Comparison of ENCODE assay signal across 17 mouse cellular contexts in the genomic region with DNA sequence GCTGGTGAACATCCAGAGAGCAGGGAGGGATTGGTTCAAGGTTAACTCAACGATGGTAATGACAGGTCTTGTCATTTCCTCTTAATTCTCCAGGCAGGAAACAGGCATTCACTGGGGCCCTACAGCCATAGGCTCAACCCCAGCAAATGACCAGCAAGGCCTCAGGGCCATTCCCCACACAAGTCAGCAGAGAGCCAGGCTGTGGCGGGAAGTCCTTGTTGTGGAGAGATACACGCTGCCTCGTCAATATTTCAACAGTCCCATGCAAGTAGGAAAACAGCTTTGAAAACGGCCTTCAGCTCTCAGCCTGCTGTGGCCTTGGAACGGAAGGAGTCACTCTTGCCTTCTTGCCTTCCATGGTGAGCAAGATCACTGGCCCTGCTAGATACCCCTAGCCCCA. TPM values are rescaled to one million over a fixed set of nuclear protein-coding genes. Genes with fewer than 3 reads are reported as not detected.
DNase-seq lines count a peak whose midpoint lies in the region; ATAC-seq and TF ChIP-seq lines count a peak whose summit lies in the region.
"Had no signal": no experiment of that assay in that cellular context is flagged by ENCODE, and none has a peak within 500 bp of the region (broad histone marks: within the 10 kb centered on the region; RNA-seq: fewer than 3 reads in every experiment).

No protein-coding gene starts in this region.

- peak overlapping the region; percentile 23 for H3K4me2 ChIP-seq in heart, embryonic 13.5 days
- no peak overlapping the region for H3K4me2 ChIP-seq in lung, embryonic 14.5 days
- no peak overlapping the region for H3K4me2 ChIP-seq in intestine, embryonic 15.5 days (replicated peaks)
- H3K4me2 ChIP-seq: embryonic facial prominence, embryonic 15.5 days; forebrain, embryonic 12.5 days; hindbrain, embryonic 13.5 days had no signal

- no peak for DNase-seq in heart, postnatal 10 days
- DNase-seq in lung, embryonic 14.5 days, result no peak
- DNase-seq in lung, postnatal 36 days, result no peak
- DNase-seq in adrenal gland, postnatal 14 days, result peak; percentile 78
- no peak for DNase-seq in thymus, postnatal 4 days
- DNase-seq in right cerebral cortex, postnatal 10 days (ENCODE audit: low spot score in 2 of 2), result no peak
- DNase-seq: cerebellum, adult 2 months; kidney, adult 18-20 months; thymus, postnatal 14 days had no signal

- ATAC-seq in heart, embryonic 13.5 days (ENCODE audit: extremely low read depth, insufficient number of reproducible peaks, low FRiP score, low TSS enrichment), result no peak
- no peak for ATAC-seq in lung, embryonic 14.5 days (ENCODE audit: insufficient read depth)
- ATAC-seq in intestine, embryonic 15.5 days, result no peak

- intact Hi-C loops in heart, postnatal 10 days (cut with DNase I), result no loop called here

- no peak for TF ChIP-seq CTCF in lung, embryonic 14.5 days (IDR thresholded peaks at IDR 0.05; ENCODE audit: low read depth)

- peak overlapping the region; percentile 65 for H3K9ac ChIP-seq in heart, embryonic 13.5 days
- H3K9ac ChIP-seq in lung, embryonic 14.5 days, result no peak overlapping the region
- no peak overlapping the region for H3K9ac ChIP-seq in intestine, embryonic 15.5 days
- H3K9ac ChIP-seq: embryonic facial prominence, embryonic 15.5 days; forebrain, embryonic 12.5 days; hindbrain, embryonic 13.5 days had no signal

- H3K4me3 ChIP-seq in heart, embryonic 13.5 days, result peak overlapping the region; percentile 3; the same call in 1 of the 2 replicates
- H3K4me3 ChIP-seq in lung, embryonic 14.5 days (ENCODE audit: low read depth, low read length), result no peak overlapping the region
- no peak overlapping the region for H3K4me3 ChIP-seq in intestine, embryonic 15.5 days (replicated peaks)
- H3K4me3 ChIP-seq: embryonic facial prominence, embryonic 15.5 days; forebrain, embryonic 12.5 days; hindbrain, embryonic 13.5 days; layer of hippocampus, adult 2 months; left cerebral cortex, adult 2 months had no signal

- H3K9me3 ChIP-seq in heart, embryonic 13.5 days, result no peaks in the 10 kb centered on the region
- no peaks in the 10 kb centered on the region for H3K9me3 ChIP-seq in lung, embryonic 14.5 days (ENCODE audit: low read depth, low read length)
- no peaks in the 10 kb centered on the region for H3K9me3 ChIP-seq in intestine, embryonic 15.5 days
- H3K9me3 ChIP-seq: embryonic facial prominence, embryonic 15.5 days; forebrain, embryonic 12.5 days; hindbrain, embryonic 13.5 days had no signal

- H3K36me3 ChIP-seq in heart, embryonic 13.5 days, result peaks cover 39% of the 10 kb centered on the region
- peaks cover 12% of the 10 kb centered on the region for H3K36me3 ChIP-seq in lung, embryonic 14.5 days (ENCODE audit: insufficient read depth)
- H3K36me3 ChIP-seq in intestine, embryonic 15.5 days, result no peaks in the 10 kb centered on the region
- H3K36me3 ChIP-seq: forebrain, embryonic 12.5 days; hindbrain, embryonic 13.5 days had no signal

- H3K27me3 ChIP-seq in heart, embryonic 13.5 days (replicated peaks), result no peaks in the 10 kb centered on the region
- no peaks in the 10 kb centered on the region for H3K27me3 ChIP-seq in lung, embryonic 14.5 days (ENCODE audit: insufficient read depth, low read length)
- no peaks in the 10 kb centered on the region for H3K27me3 ChIP-seq in intestine, embryonic 15.5 days (replicated peaks)
- H3K27me3 ChIP-seq: embryonic facial prominence, embryonic 15.5 days had no signal

- H3K27ac ChIP-seq in heart, embryonic 13.5 days (replicated peaks), result peak overlapping the region; percentile 82
- H3K27ac ChIP-seq in lung, embryonic 14.5 days (ENCODE audit: low read depth), result peak overlapping the region; percentile 47; the same call in 1 of the 2 replicates
- 0 out of 2 replicates have a peak overlapping the region, but pooled peaks have one; percentile 27 for H3K27ac ChIP-seq in intestine, embryonic 15.5 days
- H3K27ac ChIP-seq: embryonic facial prominence, embryonic 15.5 days; forebrain, embryonic 12.5 days; hindbrain, embryonic 13.5 days; layer of hippocampus, adult 2 months; left cerebral cortex, adult 2 months had no signal

- peaks cover 94% of the 10 kb centered on the region for H3K4me1 ChIP-seq in heart, embryonic 13.5 days
- H3K4me1 ChIP-seq in lung, embryonic 14.5 days (ENCODE audit: insufficient read depth), result peaks cover 53% of the 10 kb centered on the region
- H3K4me1 ChIP-seq in intestine, embryonic 15.5 days (replicated peaks), result peaks cover 58% of the 10 kb centered on the region

- 36% methylated on average over 6 of the region's 6 CpGs for whole genome bisulfite sequencing in heart, embryonic 13.5 days
- 62% methylated on average over 6 of the region's 6 CpGs for WGBS in lung, embryonic 14.5 days
- 70% methylated on average over 6 of the region's 6 CpGs for WGBS in intestine, embryonic 15.5 days

RNA-seq across cellular contexts. Expression of a gene that starts 6.6 kb away (rescaled TPM):
- polyA plus RNA-seq in heart, embryonic 13.5 days (2015; fragmentation: Nextera tagmentation; extraction: Ambion mirVana), result 29.9 and 30.1 TPM in 2 replicates
- 10 to 100 TPM; 40.0 to 42.0 TPM for total RNA-seq in heart, postnatal 10 days (2021)
- 33.1 and 35.6 TPM in 2 replicates for polyA plus RNA-seq in lung, embryonic 14.5 days (2014; fragmentation: Nextera tagmentation; extraction: Ambion mirVana)
- 50.0 and 50.8 TPM in 2 replicates for total RNA-seq in adrenal gland, postnatal 14 days (2021)
- 15.6 and 15.8 TPM in 2 replicates for polyA plus RNA-seq in intestine, embryonic 15.5 days (2015; fragmentation: Nextera tagmentation; extraction: Ambion mirVana)
- total RNA-seq: MEL had no signal

Comparison
In these comparisons a context has a peak if more than half of its experiments do, and no peak if none do; other contexts are left out.
1. H3K27ac ChIP-seq: peak in every context shown above with its lines; median percentile 82 in heart, embryonic 13.5 days; 47 in lung, embryonic 14.5 days; 27 in intestine, embryonic 15.5 days.